Mouse (Mus musculus): Measurements from ENCODE around the gene Odc1. TPM values are rescaled to one million over a fixed set of nuclear protein-coding genes. Genes with fewer than 3 reads are reported as not detected.

Odc1 gene
- total and polyA plus RNA-seq, 2 experiments from 2014 or later = 67.4 to 172 TPM

- 27% methylated on average over 13 of the region's 13 CpGs for WGBS
- Histone ChIP-seq H3K9ac (replicated peaks; ENCODE audit: low read depth, low read length) (no peak overlapping the region), H3K36me3 (replicated peaks; ENCODE audit: control insufficient read depth, insufficient read depth, low read length) (no peaks in the 10 kb centered on the region), H3K4me2 (ENCODE audit: low read depth, low read length) (no peak overlapping the region), H3K9me3 (replicated peaks; ENCODE audit: control insufficient read depth, low read length) (no peaks in the 10 kb centered on the region), H3K4me1 (ENCODE audit: control insufficient read depth, insufficient read depth) (peaks cover 10% of the 10 kb centered on the region), H3K4me3 (ENCODE audit: low read depth, low read length) (no peak overlapping the region), H3K27ac (ENCODE audit: low read depth) (no peak overlapping the region), H3K27me3 (ENCODE audit: control insufficient read depth, insufficient read depth, low read length) (no peaks in the 10 kb centered on the region)
- TF ChIP-seq EP300 (IDR thresholded peaks at IDR 0.05; ENCODE audit: low read depth) (no peak), CTCF (IDR thresholded peaks at IDR 0.05; ENCODE audit: low read depth) (no peak)
- ATAC-seq (ENCODE audit: insufficient read depth, low read depth) (peak; percentile 66), DNase-seq (ENCODE audit: low spot score) (peak; percentile 35)
These were observed 37.5 kb upstream of the Odc1 start for GRCm38 (mm10) chr12:17506994-17507542.

- no peak for DNase-seq (ENCODE audit: low spot score)
- Histone ChIP-seq H3K27ac (ENCODE audit: low read depth) (no peak overlapping the region), H3K9me3 (replicated peaks; ENCODE audit: control insufficient read depth, low read length) (no peaks in the 10 kb centered on the region), H3K4me1 (ENCODE audit: control insufficient read depth, insufficient read depth) (peaks cover 10% of the 10 kb centered on the region), H3K4me2 (ENCODE audit: low read depth, low read length) (no peak overlapping the region), H3K4me3 (ENCODE audit: low read depth, low read length) (no peak overlapping the region), H3K27me3 (ENCODE audit: control insufficient read depth, insufficient read depth, low read length) (no peaks in the 10 kb centered on the region), H3K36me3 (replicated peaks; ENCODE audit: control insufficient read depth, insufficient read depth, low read length) (no peaks in the 10 kb centered on the region), H3K9ac (replicated peaks; ENCODE audit: low read depth, low read length) (no peak overlapping the region)
- WGBS = 91% methylated on average over 1 of the region's 1 CpGs
- ATAC-seq (ENCODE audit: insufficient read depth, low read depth) = no peak
- TF ChIP-seq EP300 (IDR thresholded peaks at IDR 0.05; ENCODE audit: low read depth) = no peak
- no peak for TF ChIP-seq CTCF (IDR thresholded peaks at IDR 0.05; ENCODE audit: low read depth)
These were observed 35.3 kb upstream of the Odc1 start for GRCm38 (mm10) chr12:17509310-17509709.

- Histone ChIP-seq H3K36me3 (replicated peaks; ENCODE audit: control insufficient read depth, insufficient read depth, low read length) (no peaks in the 10 kb centered on the region), H3K9me3 (replicated peaks; ENCODE audit: control insufficient read depth, low read length) (no peaks in the 10 kb centered on the region), H3K4me2 (ENCODE audit: low read depth, low read length) (no peak overlapping the region), H3K4me3 (ENCODE audit: low read depth, low read length) (no peak overlapping the region), H3K4me1 (ENCODE audit: control insufficient read depth, insufficient read depth) (peaks cover 10% of the 10 kb centered on the region), H3K9ac (replicated peaks; ENCODE audit: low read depth, low read length) (no peak overlapping the region), H3K27me3 (ENCODE audit: control insufficient read depth, insufficient read depth, low read length) (no peaks in the 10 kb centered on the region), H3K27ac (ENCODE audit: low read depth) (no peak overlapping the region)
- ATAC-seq (ENCODE audit: insufficient read depth, low read depth) (peak; percentile 63), DNase-seq (ENCODE audit: low spot score) (peak; percentile 13)
- WGBS = 27% methylated on average over 12 of the region's 12 CpGs
- no peak for TF ChIP-seq EP300 (IDR thresholded peaks at IDR 0.05; ENCODE audit: low read depth)
- no peak for TF ChIP-seq CTCF (IDR thresholded peaks at IDR 0.05; ENCODE audit: low read depth)
These were observed 34.4 kb upstream of the Odc1 start for GRCm38 (mm10) chr12:17510158-17510557.

GRCm38 (mm10) chr12:17511019-17511418 lies 33.6 kb upstream of the Odc1 start:
- no peaks in the 10 kb centered on the region for H3K27me3 ChIP-seq (ENCODE audit: control insufficient read depth, insufficient read depth, low read length)
- WGBS = 78% methylated on average over 6 of the region's 6 CpGs
- peaks cover 7% of the 10 kb centered on the region for H3K4me1 ChIP-seq (ENCODE audit: control insufficient read depth, insufficient read depth)
- TF ChIP-seq CTCF (IDR thresholded peaks at IDR 0.05; ENCODE audit: low read depth) (no peak), EP300 (IDR thresholded peaks at IDR 0.05; ENCODE audit: low read depth) (no peak)
- H3K27ac ChIP-seq (ENCODE audit: low read depth) = no peak overlapping the region
- no peak for DNase-seq (ENCODE audit: low spot score)
- H3K4me3 ChIP-seq (ENCODE audit: low read depth, low read length) = no peak overlapping the region
- no peak overlapping the region for H3K4me2 ChIP-seq (ENCODE audit: low read depth, low read length)
- no peak overlapping the region for H3K9ac ChIP-seq (replicated peaks; ENCODE audit: low read depth, low read length)
- H3K36me3 ChIP-seq (replicated peaks; ENCODE audit: control insufficient read depth, insufficient read depth, low read length) = no peaks in the 10 kb centered on the region
- ATAC-seq (ENCODE audit: insufficient read depth, low read depth) = no peak
- H3K9me3 ChIP-seq (replicated peaks; ENCODE audit: control insufficient read depth, low read length) = no peaks in the 10 kb centered on the region

- no peak for ATAC-seq (ENCODE audit: insufficient read depth, low read depth)
- H3K4me2 ChIP-seq (ENCODE audit: low read depth, low read length) = no peak overlapping the region
- no peaks in the 10 kb centered on the region for H3K4me1 ChIP-seq (ENCODE audit: control insufficient read depth, insufficient read depth)
- H3K27me3 ChIP-seq (ENCODE audit: control insufficient read depth, insufficient read depth, low read length) = no peaks in the 10 kb centered on the region
- TF ChIP-seq CTCF (IDR thresholded peaks at IDR 0.05; ENCODE audit: low read depth) (no peak), EP300 (IDR thresholded peaks at IDR 0.05; ENCODE audit: low read depth) (no peak)
- no peaks in the 10 kb centered on the region for H3K36me3 ChIP-seq (replicated peaks; ENCODE audit: control insufficient read depth, insufficient read depth, low read length)
- WGBS = 75% methylated on average over 3 of the region's 3 CpGs
- H3K27ac ChIP-seq (ENCODE audit: low read depth) = no peak overlapping the region
- H3K9ac ChIP-seq (replicated peaks; ENCODE audit: low read depth, low read length) = no peak overlapping the region
- no peaks in the 10 kb centered on the region for H3K9me3 ChIP-seq (replicated peaks; ENCODE audit: control insufficient read depth, low read length)
- DNase-seq (ENCODE audit: low spot score) = no peak
- H3K4me3 ChIP-seq (ENCODE audit: low read depth, low read length) = no peak overlapping the region
These were observed 15.4 kb upstream of the Odc1 start for GRCm38 (mm10) chr12:17529180-17529579.

GRCm38 (mm10) chr12:17529726-17530125 lies 14.9 kb upstream of the Odc1 start:
- Histone ChIP-seq H3K9me3 (replicated peaks; ENCODE audit: control insufficient read depth, low read length) (no peaks in the 10 kb centered on the region), H3K4me2 (ENCODE audit: low read depth, low read length) (no peak overlapping the region), H3K27me3 (ENCODE audit: control insufficient read depth, insufficient read depth, low read length) (no peaks in the 10 kb centered on the region), H3K36me3 (replicated peaks; ENCODE audit: control insufficient read depth, insufficient read depth, low read length) (no peaks in the 10 kb centered on the region), H3K4me1 (ENCODE audit: control insufficient read depth, insufficient read depth) (no peaks in the 10 kb centered on the region), H3K27ac (ENCODE audit: low read depth) (no peak overlapping the region), H3K4me3 (ENCODE audit: low read depth, low read length) (no peak overlapping the region), H3K9ac (replicated peaks; ENCODE audit: low read depth, low read length) (no peak overlapping the region)
- ATAC-seq (ENCODE audit: insufficient read depth, low read depth) = no peak
- TF ChIP-seq CTCF (IDR thresholded peaks at IDR 0.05; ENCODE audit: low read depth) = no peak
- 72% methylated on average over 6 of the region's 6 CpGs for WGBS
- no peak for DNase-seq (ENCODE audit: low spot score)

Data from heart, postnatal 0 days (tissue).